In the genomic region with DNA sequence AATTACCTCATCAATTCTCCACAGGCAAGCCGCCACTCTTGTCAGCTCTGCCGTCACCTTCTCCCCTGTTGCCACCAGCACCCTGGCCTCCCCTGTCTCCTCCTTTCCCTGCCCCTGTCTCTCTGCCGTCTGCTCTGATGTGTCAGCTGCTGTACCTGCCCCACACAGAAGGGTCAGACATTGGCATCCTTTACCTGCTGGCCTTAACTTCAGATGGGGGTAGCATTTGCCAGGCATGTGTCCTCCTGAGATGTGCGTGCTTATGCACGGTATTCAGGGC, we compare ENCODE assay signal across 13 mouse cellular contexts. TPM values are rescaled to one million over a fixed set of nuclear protein-coding genes. Genes with fewer than 3 reads are reported as not detected.
A peak's percentile ranks its signal among the peaks of the same experiment; 100 is the strongest.
DNase-seq lines count a peak whose midpoint lies in the region; ATAC-seq lines count a peak whose summit lies in the region.
"Had no signal": no experiment of that assay in that cellular context is flagged by ENCODE, and none has a peak within 500 bp of the region (broad histone marks: within the 10 kb centered on the region; RNA-seq: fewer than 3 reads in every experiment).

No protein-coding gene starts in this region.

- peaks cover 60% of the 10 kb centered on the region for H3K36me3 ChIP-seq in megakaryocyte, embryonic 14.5 days (replicated peaks; ENCODE audit: low read length)
- peaks cover 29% of the 10 kb centered on the region for H3K36me3 ChIP-seq in hindbrain, embryonic 10.5 days
- peaks cover 9% of the 10 kb centered on the region for H3K36me3 ChIP-seq in hindbrain, embryonic 16.5 days (ENCODE audit: control insufficient read depth, insufficient read depth, low read length)
- no peaks in the 10 kb centered on the region for H3K36me3 ChIP-seq in stomach, embryonic 15.5 days
- H3K36me3 ChIP-seq: G1E had no signal

- peaks cover 64% of the 10 kb centered on the region for H3K4me1 ChIP-seq in megakaryocyte, embryonic 14.5 days
- H3K4me1 ChIP-seq in hindbrain, embryonic 10.5 days (replicated peaks), result 0 out of 2 replicates have a peak, but pooled peaks cover 4% of the 10 kb centered on the region
- H3K4me1 ChIP-seq in hindbrain, embryonic 16.5 days (ENCODE audit: control insufficient read depth, insufficient read depth, low read depth, low read length), result peaks cover 12% of the 10 kb centered on the region
- H3K4me1 ChIP-seq in stomach, embryonic 15.5 days, result no peaks in the 10 kb centered on the region; the same call in 1 of the 2 replicates

- H3K4me3 ChIP-seq in megakaryocyte, embryonic 14.5 days (replicated peaks), result peak overlapping the region; percentile 14
- no peak overlapping the region for H3K4me3 ChIP-seq in hindbrain, embryonic 10.5 days
- no peak overlapping the region for H3K4me3 ChIP-seq in hindbrain, embryonic 16.5 days (ENCODE audit: low read length)
- no peak overlapping the region for H3K4me3 ChIP-seq in stomach, embryonic 15.5 days (replicated peaks)
- H3K4me3 ChIP-seq: heart, adult 2 months had no signal

- peak overlapping the region; percentile 0; the same call in 1 of the 2 replicates for H3K9ac ChIP-seq in hindbrain, embryonic 16.5 days (ENCODE audit: low read depth, low read length)
- no peak overlapping the region for H3K9ac ChIP-seq in stomach, embryonic 15.5 days

- H3K27me3 ChIP-seq in megakaryocyte, embryonic 14.5 days (replicated peaks), result peaks cover 27% of the 10 kb centered on the region
- H3K27me3 ChIP-seq in hindbrain, embryonic 10.5 days (ENCODE audit: insufficient read depth, poor library complexity, severe bottlenecking), result no peaks in the 10 kb centered on the region
- H3K27me3 ChIP-seq in hindbrain, embryonic 16.5 days (replicated peaks; ENCODE audit: control insufficient read depth, insufficient read depth, low read length), result no peaks in the 10 kb centered on the region
- no peaks in the 10 kb centered on the region for H3K27me3 ChIP-seq in stomach, embryonic 15.5 days (replicated peaks)

- peak overlapping the region; percentile 71; the same call in 1 of the 2 replicates for H3K27ac ChIP-seq in hindbrain, embryonic 10.5 days
- peak overlapping the region; percentile 5 for H3K27ac ChIP-seq in hindbrain, embryonic 16.5 days (ENCODE audit: low read depth, low read length)
- peak overlapping the region; percentile 51; the same call in 1 of the 2 replicates for H3K27ac ChIP-seq in stomach, embryonic 15.5 days
- H3K27ac ChIP-seq: heart, adult 2 months had no signal

- H3K4me2 ChIP-seq in hindbrain, embryonic 16.5 days (ENCODE audit: low read length), result no peak overlapping the region
- no peak overlapping the region for H3K4me2 ChIP-seq in stomach, embryonic 15.5 days

- ATAC-seq in megakaryocyte, adult 5-6 weeks (ENCODE audit: poor library complexity, severe bottlenecking), result no peak
- ATAC-seq in hindbrain, embryonic 16.5 days, result 0 out of 2 replicates have a peak, but pooled peaks have one; percentile 6
- ATAC-seq in stomach, embryonic 15.5 days (ENCODE audit: insufficient read depth, low FRiP score, low read depth), result no peak

- no peak for DNase-seq in hindbrain, embryonic 10.5 days (ENCODE audit: low spot score)
- DNase-seq in left cerebral cortex, adult 18-20 months (ENCODE audit: low spot score in 2 of 2), result no peak
- DNase-seq in ovary, postnatal 36 days (ENCODE audit: low spot score), result no peak
- DNase-seq: adrenal gland, postnatal 25 days; kidney, adult 11 months; liver had no signal

- H3K9me3 ChIP-seq in megakaryocyte, embryonic 14.5 days, result no peaks in the 10 kb centered on the region
- no peaks in the 10 kb centered on the region for H3K9me3 ChIP-seq in hindbrain, embryonic 10.5 days
- H3K9me3 ChIP-seq in hindbrain, embryonic 16.5 days (ENCODE audit: control insufficient read depth, low read length), result no peaks in the 10 kb centered on the region
- H3K9me3 ChIP-seq in stomach, embryonic 15.5 days, result no peaks in the 10 kb centered on the region
- H3K9me3 ChIP-seq: G1E had no signal

- 90% methylated on average over 5 of the region's 5 CpGs for whole genome bisulfite sequencing in hindbrain, embryonic 10.5 days
- 38% methylated on average over 5 of the region's 5 CpGs for WGBS in hindbrain, embryonic 16.5 days
- 79% methylated on average over 5 of the region's 5 CpGs for WGBS in stomach, embryonic 15.5 days

RNA-seq across cellular contexts. Expression of a gene that starts 18.8 kb away (rescaled TPM):
- polyA plus RNA-seq in megakaryocyte, embryonic 14.5 days (2012; ENCODE audit: insufficient read depth, low replicate concordance), result 9.9 and 23.1 TPM in 2 replicates
- total RNA-seq in megakaryocyte, adult 5-6 weeks (2015), result 4.3 and 5.0 TPM in 2 replicates
- 3.9 and 5.9 TPM in 2 replicates for total RNA-seq in megakaryocyte, adult 5-6 weeks (2017)
- 16.5 and 18.0 TPM in 2 replicates for polyA plus RNA-seq in hindbrain, embryonic 10.5 days (2016; fragmentation: Nextera tagmentation; extraction: Ambion mirVana)
- polyA plus RNA-seq in hindbrain, embryonic 16.5 days (2015; fragmentation: Nextera tagmentation; extraction: Ambion mirVana), result 17.8 and 19.3 TPM in 2 replicates
- polyA plus RNA-seq in stomach, embryonic 15.5 days (2015; fragmentation: Nextera tagmentation; extraction: Ambion mirVana), result 16.5 and 20.6 TPM in 2 replicates
- 10 to 100 TPM; 18.2 to 21.9 TPM for total RNA-seq in left cerebral cortex, adult 18-20 months (2021)

RNA-seq across cellular contexts. Expression of a gene that starts 53.7 kb away (rescaled TPM):
- polyA plus RNA-seq in megakaryocyte, embryonic 14.5 days (2012; ENCODE audit: insufficient read depth, low replicate concordance), result not detected in 2 replicates
- not detected in 2 replicates for total RNA-seq in megakaryocyte, adult 5-6 weeks (2015)
- not detected in 2 replicates for total RNA-seq in megakaryocyte, adult 5-6 weeks (2017)
- 0.80 and 1.2 TPM in 2 replicates for polyA plus RNA-seq in hindbrain, embryonic 10.5 days (2016; fragmentation: Nextera tagmentation; extraction: Ambion mirVana)
- polyA plus RNA-seq in hindbrain, embryonic 16.5 days (2015; fragmentation: Nextera tagmentation; extraction: Ambion mirVana), result 2.3 and 2.9 TPM in 2 replicates
- polyA plus RNA-seq in stomach, embryonic 15.5 days (2015; fragmentation: Nextera tagmentation; extraction: Ambion mirVana), result 0.49 and 0.88 TPM in 2 replicates
- total RNA-seq in left cerebral cortex, adult 18-20 months (2021), result under 1 TPM; 0.63 to 0.79 TPM
- total RNA-seq: G1E; heart, adult 2 months; heart, postnatal 14 days had no signal
- polyA plus RNA-seq: G1E; heart, adult 2 months had no signal

Comparison
In these comparisons a context has a peak if more than half of its experiments do, and no peak if none do; other contexts are left out.
1. H3K27ac ChIP-seq: peak in every context shown above with its lines; median percentile 71 in hindbrain, embryonic 10.5 days; 51 in stomach, embryonic 15.5 days; 5 in hindbrain, embryonic 16.5 days.